Mouse (Mus musculus): ENCODE data around the gene Tarbp1. TPM values are rescaled to one million over a fixed set of nuclear protein-coding genes. Genes with fewer than 3 reads are reported as not detected.
"Not testable (repeated sequence)": the region's sequence is repeated elsewhere in the genome, so short reads cannot be mapped to it uniquely, and the experiment has no call there.

Gene Tarbp1
- polyA plus RNA-seq, 2 experiments from 2014 or later, result 2.0 to 2.6 TPM

DNA sequence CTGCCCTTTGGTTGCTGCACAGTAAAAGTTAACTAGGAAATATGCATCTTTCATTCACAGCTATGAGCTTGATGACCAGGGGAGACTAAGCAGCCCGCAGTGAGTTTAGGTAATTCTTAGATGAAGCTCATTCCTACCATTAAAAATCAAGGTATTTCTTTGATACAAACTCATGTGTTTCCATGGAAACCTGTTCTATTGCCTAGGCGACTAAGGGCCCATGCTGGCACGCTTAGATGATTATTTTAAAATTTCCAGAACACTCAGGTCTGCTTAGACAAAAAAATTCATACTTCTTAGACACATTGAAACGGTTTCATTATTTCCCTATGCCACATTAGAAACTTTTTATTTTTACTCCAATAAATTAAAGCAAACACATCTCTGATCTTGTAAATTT, 69.8 kb downstream of the Tarbp1 start:
- ATAC-seq, result no peak

DNA sequence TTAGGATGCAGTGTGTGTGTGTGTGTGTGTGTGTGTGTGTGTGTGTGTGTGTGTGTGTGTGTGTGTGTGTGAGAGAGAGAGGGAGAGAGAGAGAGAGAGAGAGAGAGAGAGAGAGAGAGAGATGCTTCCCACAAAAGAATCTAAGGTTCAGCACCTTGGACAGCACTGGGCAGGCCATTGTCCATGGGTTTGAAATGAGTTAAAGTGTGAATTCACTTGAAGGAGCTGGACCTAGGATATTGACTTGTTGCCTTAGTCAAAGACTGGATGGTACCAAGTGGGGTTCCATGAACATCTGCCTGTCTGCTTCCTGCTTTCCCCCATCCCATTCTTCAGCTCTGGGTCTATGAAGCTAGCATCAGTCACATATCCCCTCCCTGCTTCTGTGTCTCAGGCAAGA, 70.3 kb downstream of the Tarbp1 start:
- ATAC-seq, result not testable (repeated sequence)

DNA sequence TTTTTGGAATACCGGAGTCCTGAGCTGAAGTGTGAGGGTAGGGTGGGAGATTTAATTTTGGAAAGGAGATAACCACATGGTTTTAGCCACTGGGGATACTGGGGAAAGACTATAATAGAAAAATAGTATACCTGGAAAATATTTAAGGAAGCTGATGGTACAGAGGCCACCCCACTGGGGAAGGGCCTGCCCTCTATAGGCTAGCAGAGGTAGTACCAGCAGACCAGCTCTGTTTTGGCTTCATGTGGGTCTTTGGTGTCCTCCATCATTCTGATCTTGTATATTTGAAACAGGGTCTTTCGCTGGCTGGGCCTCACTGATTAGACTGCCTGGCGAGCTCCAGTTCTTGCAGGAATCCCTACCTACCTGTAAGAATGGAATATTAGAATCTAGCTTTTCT, 76.5 kb downstream of the Tarbp1 start:
- ATAC-seq, result no peak

DNA sequence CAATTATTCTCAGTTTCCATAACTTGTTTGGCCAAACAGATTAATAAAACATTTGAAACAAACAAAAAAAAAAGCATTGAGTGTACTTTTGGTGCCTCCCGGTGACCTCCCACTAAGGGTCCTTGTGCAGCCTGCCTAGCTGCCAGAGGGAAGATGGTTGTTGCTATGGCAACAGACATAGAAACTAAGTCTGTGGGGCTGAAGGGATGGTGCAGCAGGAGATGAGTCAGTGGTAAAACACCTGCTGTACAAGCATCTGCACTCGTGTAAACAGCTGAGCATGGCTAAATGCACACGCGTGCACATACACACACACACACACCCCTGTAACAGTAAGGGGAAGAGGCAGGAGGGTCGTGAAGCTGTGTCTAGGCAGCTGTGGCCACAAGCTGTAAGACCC, 78.9 kb downstream of the Tarbp1 start:
- no peak for ATAC-seq

DNA sequence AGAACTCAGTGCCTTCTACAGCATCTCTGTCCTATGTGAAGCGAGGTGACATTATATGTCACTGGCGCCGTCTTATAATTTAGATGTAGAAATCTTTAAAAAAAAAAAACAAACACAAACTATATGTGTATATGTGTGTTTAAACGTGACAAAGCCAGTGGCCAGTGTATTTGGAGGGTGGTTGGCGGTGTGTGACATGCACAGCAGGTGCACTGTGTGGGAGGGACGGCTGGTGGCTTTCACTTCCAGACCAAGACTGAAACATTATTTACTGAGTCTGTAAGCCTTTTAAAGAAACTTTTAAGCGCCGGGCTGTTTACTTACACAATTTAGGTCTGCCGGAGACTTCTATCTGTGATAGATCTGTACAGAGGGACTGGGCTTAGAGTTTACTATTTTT, 79.5 kb downstream of the Tarbp1 start:
- no peak for ATAC-seq

DNA sequence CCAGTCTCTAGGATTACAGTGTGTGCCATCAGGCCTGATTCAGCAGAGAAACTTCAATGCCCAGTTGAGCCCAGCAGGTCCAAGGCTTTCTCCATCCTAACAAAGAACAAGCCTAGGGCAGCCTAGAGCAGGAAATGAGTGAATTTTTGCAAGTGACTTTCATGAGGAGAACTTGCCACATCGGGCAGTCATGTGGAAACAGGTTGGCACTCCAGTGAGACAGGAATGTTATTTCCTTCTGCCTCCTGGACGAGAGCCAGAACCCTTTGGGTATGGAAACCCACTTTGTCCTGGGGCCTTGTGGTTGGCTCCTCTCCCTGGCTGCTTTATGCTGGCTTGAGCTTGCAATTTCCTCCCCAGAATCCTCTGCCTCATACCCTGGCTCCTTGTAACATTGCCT, 83.3 kb downstream of the Tarbp1 start:
- no peak for ATAC-seq

DNA sequence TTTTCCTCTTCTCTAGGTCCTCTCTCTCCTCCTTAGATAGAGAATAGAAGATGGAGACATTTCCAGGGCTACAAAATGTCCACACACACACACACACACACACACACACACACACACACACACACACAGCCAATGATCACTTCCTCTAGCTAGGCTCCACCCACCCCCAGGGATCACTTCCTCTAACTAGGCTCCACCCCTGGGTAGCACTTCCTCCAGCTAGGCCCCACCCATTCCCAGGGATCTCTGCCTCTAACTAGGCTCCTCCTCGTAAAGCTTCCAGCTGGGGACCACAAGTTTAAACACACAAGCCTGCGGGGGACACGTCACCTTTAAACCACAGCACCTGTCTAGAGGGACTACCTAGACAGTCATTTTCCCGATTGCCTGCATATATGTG, 87.3 kb downstream of the Tarbp1 start:
- ATAC-seq, result no peak

DNA sequence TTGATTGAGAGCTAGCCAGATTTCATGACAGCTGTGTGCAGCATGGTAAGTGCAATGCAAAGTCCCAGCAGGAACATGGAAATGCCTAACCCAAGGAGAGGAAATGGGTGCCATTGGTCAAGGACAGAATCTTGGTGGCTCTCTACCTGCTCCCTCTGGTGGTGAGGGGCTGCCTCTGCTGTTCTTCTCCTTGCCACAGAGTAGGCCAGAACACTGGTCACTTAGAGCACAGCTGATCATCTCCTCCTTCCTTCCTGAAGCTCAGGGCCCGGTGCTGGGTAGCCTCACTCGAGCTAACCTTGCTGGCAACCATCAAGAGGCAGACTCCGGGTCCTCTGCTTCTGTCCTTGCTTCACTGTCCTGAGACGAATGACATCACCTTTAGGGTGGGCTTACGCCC, 92.1 kb downstream of the Tarbp1 start:
- ATAC-seq, result no peak

DNA sequence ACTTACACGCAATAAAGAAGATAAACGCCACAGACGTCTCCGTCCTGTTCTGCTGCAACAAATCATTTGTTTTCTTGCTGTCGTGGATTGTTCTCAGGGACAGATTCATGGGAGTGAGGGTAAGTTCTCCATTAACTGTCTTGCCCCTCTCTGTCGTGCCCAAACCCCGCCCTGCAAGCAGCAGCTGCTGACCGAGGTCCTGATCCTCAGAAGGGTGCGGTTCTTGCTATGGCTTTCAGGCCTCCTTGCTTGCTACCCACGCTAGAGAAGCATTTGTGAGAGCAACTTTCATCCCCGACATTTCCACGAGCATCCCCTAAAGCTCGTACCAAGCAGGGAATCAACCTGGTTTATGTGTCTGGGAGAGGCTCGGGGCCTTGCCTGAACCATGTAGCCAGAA, 92.6 kb downstream of the Tarbp1 start:
- no peak for ATAC-seq

DNA sequence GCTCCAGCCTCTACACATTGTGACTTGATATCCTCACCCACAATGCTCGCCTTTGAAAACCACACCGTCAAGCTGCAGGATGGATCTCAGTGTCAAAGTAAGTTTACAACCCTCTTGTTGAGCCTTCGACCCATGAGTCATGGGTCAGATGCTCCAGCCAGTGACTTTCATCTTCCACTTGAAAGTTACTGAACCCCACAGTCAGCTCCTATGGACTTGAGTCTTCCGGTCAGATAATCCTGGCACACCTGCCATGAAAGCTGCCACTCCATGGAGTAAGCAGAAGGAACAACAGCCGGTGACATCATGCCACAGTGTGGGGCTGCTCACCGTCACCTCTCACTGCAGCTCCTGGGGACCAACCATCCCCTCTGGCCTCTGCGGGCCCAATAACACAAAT, 93.6 kb downstream of the Tarbp1 start:
- ATAC-seq, result no peak

DNA sequence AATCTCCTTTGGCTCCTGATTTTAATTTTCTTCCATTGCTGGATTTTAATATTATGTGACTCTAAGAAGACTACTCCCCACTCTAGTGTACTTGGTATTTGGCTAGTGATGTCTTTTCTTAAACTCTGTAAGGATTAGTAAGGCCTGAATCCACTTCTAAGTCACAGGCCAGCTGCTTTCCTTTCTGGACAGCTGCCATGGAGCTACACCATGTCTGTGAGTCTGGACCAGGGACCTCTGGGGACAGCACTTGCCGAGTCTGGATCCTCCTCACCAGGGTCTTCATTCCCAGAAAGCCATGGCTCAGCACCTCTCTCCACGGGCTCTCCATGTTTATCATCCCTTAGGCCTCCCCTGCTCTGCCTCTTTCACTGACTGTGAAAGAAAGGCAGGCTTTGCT, 94.7 kb downstream of the Tarbp1 start:
- ATAC-seq, result no peak

DNA sequence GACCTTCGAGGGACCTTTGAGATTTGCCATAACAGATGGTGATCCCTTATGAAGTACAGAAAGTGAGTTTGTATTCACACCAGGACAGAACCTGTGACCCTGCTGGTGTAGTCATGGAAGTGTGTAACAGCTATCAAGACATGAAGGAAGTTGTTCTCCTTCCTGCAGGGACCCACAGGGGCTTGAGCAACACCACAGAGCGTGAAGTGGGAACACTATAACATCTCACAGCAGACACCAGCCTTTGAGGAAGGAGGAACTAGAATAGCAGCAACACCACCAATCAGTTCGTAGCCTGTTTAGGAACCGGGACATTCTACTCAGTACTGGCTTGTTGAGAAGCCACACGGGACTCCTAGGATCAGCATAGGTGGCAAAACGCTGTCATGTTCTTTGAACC, 95.3 kb downstream of the Tarbp1 start:
- ATAC-seq, result no peak

Other genes starting within 250 kb of the Tarbp1 start
- gene Slc35f3, start 176.5 kb downstream of the Tarbp1 start, polyA plus RNA-seq (2017; shearing (Covaris generic)), result not detected
- gene Coa6, start 52.5 kb downstream of the Tarbp1 start, polyA plus RNA-seq (2017; shearing (Covaris generic)), result 10 to 100 TPM; 47.9 to 64.2 TPM
- gene Irf2bp2, start 118.9 kb upstream of the Tarbp1 start, polyA plus RNA-seq (2017; shearing (Covaris generic)), result 10 to 100 TPM; 17.8 to 22.2 TPM